Mouse (Mus musculus) myocyte (in vitro differentiated cells): ENCODE results near the gene Dnmt3a.

Experiments used
- MYOD1 ChIP-seq, 3 experiments: IDR thresholded peaks; one replicate each; pipeline ENCODE4 v1.6.1; 2011; ENCODE audit warnings: control low read depth in 2 of 3, low read depth in 2 of 3, mild to moderate bottlenecking in 2 of 3, moderate library complexity in 1 of 3; ENCODE audit not compliant: insufficient read length in 2 of 3, control insufficient read depth in 1 of 3
- POLR2A ChIP-seq: IDR thresholded peaks from one replicate; pipeline ENCODE4 v1.6.1; 2011; ENCODE audit warnings: low read depth, mild to moderate bottlenecking, control low read depth, moderate library complexity; ENCODE audit not compliant: insufficient read length
- POLR2AphosphoS2 ChIP-seq: IDR thresholded peaks from one replicate; pipeline ENCODE4 v1.6.1; 2011; ENCODE audit warnings: low read depth, control low read depth; ENCODE audit not compliant: insufficient read length
- SRF ChIP-seq: IDR thresholded peaks from one replicate; pipeline ENCODE4 v1.6.1; 2011; ENCODE audit warnings: low read depth; ENCODE audit not compliant: control insufficient read depth, insufficient read length

DNA sequence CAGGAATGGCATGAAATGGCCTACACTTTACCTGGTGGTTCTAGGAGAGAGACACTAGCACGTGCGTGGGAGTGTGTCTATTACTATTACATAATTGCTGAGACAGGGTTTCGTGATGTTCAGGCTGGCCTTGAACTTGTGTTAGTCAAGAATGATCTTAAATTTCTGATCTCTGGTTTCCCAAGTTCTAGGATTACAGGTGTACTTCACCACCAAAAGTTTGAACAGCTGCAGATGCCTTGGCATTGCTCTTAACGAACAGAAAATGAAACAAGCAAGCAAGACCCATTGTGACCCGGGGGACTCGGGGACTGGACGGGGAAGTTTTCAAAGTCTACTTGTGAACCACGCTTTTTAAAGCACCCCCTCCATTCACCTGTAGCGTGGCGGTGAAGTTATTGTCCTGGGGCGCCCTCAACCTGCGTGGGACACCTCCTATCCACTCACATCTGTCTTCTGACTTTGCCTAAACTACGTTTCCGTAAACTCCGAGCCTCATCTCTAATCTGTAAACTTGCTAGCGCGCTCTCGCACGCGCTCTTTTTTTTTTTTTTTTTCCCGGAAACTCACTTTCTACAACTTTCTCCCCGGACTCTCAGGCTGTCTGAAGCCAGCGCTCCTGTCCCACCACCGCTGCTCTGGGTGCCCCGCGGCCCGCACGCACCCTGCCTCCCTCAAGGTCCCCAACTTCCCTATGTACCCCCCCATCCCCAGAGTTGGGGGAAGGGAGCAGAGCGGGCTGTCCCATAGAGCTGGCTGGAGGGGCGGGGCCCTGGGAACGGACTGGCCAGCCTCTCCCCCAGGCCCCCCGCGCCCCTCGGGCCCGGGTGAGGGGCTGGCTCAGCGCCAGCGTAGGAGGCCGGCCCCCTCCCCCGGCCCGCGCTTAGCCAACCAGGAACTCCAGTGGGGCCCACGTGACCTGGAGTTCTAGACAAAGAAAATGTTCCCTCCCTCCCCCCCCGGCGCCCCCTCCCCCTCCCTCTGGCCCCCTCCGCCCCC, 85.2 kb downstream of the Dnmt3a start:
- TF ChIP-seq POLR2A (no peak), POLR2AphosphoS2 (no peak), SRF (no peak), MYOD1 (IDR thresholded peaks at IDR 0.05; ENCODE audit: control insufficient read depth in 1 of 3, insufficient read length in 2 of 3, low read depth in 2 of 3) (no peak)
